16 mouse cellular contexts compared by ENCODE assay signal in the genomic region with DNA sequence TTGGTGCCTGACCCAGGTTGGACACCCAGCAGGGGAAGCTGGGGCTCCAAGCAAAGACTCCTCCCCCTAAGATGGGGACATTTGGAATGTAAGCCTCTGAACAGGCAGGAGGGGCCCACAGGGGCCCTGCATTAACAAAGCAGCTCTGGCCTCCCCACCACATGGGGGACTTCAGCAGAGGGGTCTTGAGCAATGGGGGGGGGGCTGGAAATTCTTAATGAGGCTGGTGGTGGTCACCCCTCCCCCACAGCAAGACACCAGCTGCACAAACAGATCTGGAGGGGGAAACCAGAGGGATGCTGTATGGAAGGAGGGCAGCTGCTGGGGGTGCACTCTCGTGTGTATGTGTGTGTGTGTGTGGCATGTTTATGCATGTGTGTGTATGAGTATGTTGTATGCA. TPM values are rescaled to one million over a fixed set of nuclear protein-coding genes. Genes with fewer than 3 reads are reported as not detected.
A peak's percentile ranks its signal among the peaks of the same experiment; 100 is the strongest.
DNase-seq lines count a peak whose midpoint lies in the region; ATAC-seq lines count a peak whose summit lies in the region.
"Had no signal": no experiment of that assay in that cellular context is flagged by ENCODE, and none has a peak within 500 bp of the region (broad histone marks: within the 10 kb centered on the region; RNA-seq: fewer than 3 reads in every experiment).

No protein-coding gene starts in this region.

- no peaks in the 10 kb centered on the region for H3K36me3 ChIP-seq in hindbrain, embryonic 10.5 days
- H3K36me3 ChIP-seq in hindbrain, embryonic 16.5 days (ENCODE audit: control insufficient read depth, insufficient read depth, low read length) = no peaks in the 10 kb centered on the region
- H3K36me3 ChIP-seq in embryonic facial prominence, embryonic 11.5 days (replicated peaks; ENCODE audit: control insufficient read depth, insufficient read depth, low read depth, low read length) = no peaks in the 10 kb centered on the region
- no peaks in the 10 kb centered on the region for H3K36me3 ChIP-seq in hindbrain, embryonic 13.5 days
- no peaks in the 10 kb centered on the region for H3K36me3 ChIP-seq in neural tube, embryonic 14.5 days (ENCODE audit: control insufficient read depth, insufficient read depth, low read length)
- H3K36me3 ChIP-seq: heart, embryonic 15.5 days; stomach, embryonic 15.5 days had no signal

- no peaks in the 10 kb centered on the region for H3K9me3 ChIP-seq in hindbrain, embryonic 10.5 days
- H3K9me3 ChIP-seq in hindbrain, embryonic 16.5 days (ENCODE audit: control insufficient read depth, low read length) = no peaks in the 10 kb centered on the region
- H3K9me3 ChIP-seq in embryonic facial prominence, embryonic 11.5 days (replicated peaks; ENCODE audit: control insufficient read depth, low read length) = no peaks in the 10 kb centered on the region
- H3K9me3 ChIP-seq in hindbrain, embryonic 13.5 days = no peaks in the 10 kb centered on the region
- H3K9me3 ChIP-seq in neural tube, embryonic 14.5 days (ENCODE audit: control insufficient read depth, low read length) = no peaks in the 10 kb centered on the region
- H3K9me3 ChIP-seq: heart, embryonic 15.5 days; stomach, embryonic 15.5 days had no signal

- 25% methylated on average over 1 of the region's 1 CpGs for WGBS in hindbrain, embryonic 10.5 days
- WGBS in hindbrain, embryonic 16.5 days = 25% methylated on average over 1 of the region's 1 CpGs
- 26% methylated on average over 1 of the region's 1 CpGs for WGBS in embryonic facial prominence, embryonic 11.5 days
- WGBS in hindbrain, embryonic 13.5 days = 0% methylated on average over 1 of the region's 1 CpGs
- 17% methylated on average over 1 of the region's 1 CpGs for WGBS in neural tube, embryonic 14.5 days

- no peak for DNase-seq in hindbrain, embryonic 10.5 days (ENCODE audit: low spot score)
- no peak for DNase-seq in embryonic facial prominence, embryonic 11.5 days (ENCODE audit: low spot score)
- no peak for DNase-seq in heart, adult 9 months (ENCODE audit: low spot score in 2 of 2)
- DNase-seq in cerebellum, adult 8-10 months = no peak
- no peak for DNase-seq in kidney, postnatal 36 days
- DNase-seq: adrenal gland, postnatal 14 days; gastrocnemius, postnatal 25 days; kidney, postnatal 10 days; lung, adult 18-20 months had no signal

- H3K27ac ChIP-seq in hindbrain, embryonic 10.5 days = peak overlapping the region; percentile 79
- H3K27ac ChIP-seq in hindbrain, embryonic 16.5 days (ENCODE audit: low read depth, low read length) = no peak overlapping the region
- H3K27ac ChIP-seq in embryonic facial prominence, embryonic 11.5 days (replicated peaks; ENCODE audit: low read depth, low read length) = peak overlapping the region; percentile 35; the same call in 1 of the 2 replicates
- H3K27ac ChIP-seq in hindbrain, embryonic 13.5 days = peak overlapping the region; percentile 60; the same call in 1 of the 2 replicates
- H3K27ac ChIP-seq in neural tube, embryonic 14.5 days (ENCODE audit: low read depth, low read length) = no peak overlapping the region; the same call in 1 of the 2 replicates
- H3K27ac ChIP-seq: heart, embryonic 15.5 days; stomach, embryonic 15.5 days had no signal

- no peak overlapping the region for H3K9ac ChIP-seq in hindbrain, embryonic 16.5 days (ENCODE audit: low read depth, low read length)
- H3K9ac ChIP-seq in embryonic facial prominence, embryonic 11.5 days (replicated peaks; ENCODE audit: low read length) = 0 out of 2 replicates have a peak overlapping the region, but pooled peaks have one; percentile 18
- H3K9ac ChIP-seq in hindbrain, embryonic 13.5 days = no peak overlapping the region
- no peak overlapping the region for H3K9ac ChIP-seq in neural tube, embryonic 14.5 days (replicated peaks; ENCODE audit: low read depth, low read length)
- H3K9ac ChIP-seq: heart, embryonic 15.5 days; stomach, embryonic 15.5 days had no signal

- H3K4me2 ChIP-seq in hindbrain, embryonic 16.5 days (ENCODE audit: low read length) = no peak overlapping the region
- no peak overlapping the region for H3K4me2 ChIP-seq in embryonic facial prominence, embryonic 11.5 days (ENCODE audit: low read depth, low read length)
- no peak overlapping the region for H3K4me2 ChIP-seq in hindbrain, embryonic 13.5 days
- H3K4me2 ChIP-seq in neural tube, embryonic 14.5 days (ENCODE audit: low read depth, low read length) = no peak overlapping the region
- H3K4me2 ChIP-seq: heart, embryonic 15.5 days; stomach, embryonic 15.5 days had no signal

- peaks cover 86% of the 10 kb centered on the region for H3K4me1 ChIP-seq in hindbrain, embryonic 10.5 days (replicated peaks)
- peaks cover 30% of the 10 kb centered on the region for H3K4me1 ChIP-seq in hindbrain, embryonic 16.5 days (ENCODE audit: control insufficient read depth, insufficient read depth, low read depth, low read length)
- H3K4me1 ChIP-seq in embryonic facial prominence, embryonic 11.5 days (ENCODE audit: control insufficient read depth, insufficient read depth, low read length) = peaks cover 6% of the 10 kb centered on the region
- H3K4me1 ChIP-seq in hindbrain, embryonic 13.5 days (replicated peaks) = peaks cover 80% of the 10 kb centered on the region
- H3K4me1 ChIP-seq in neural tube, embryonic 14.5 days (ENCODE audit: control insufficient read depth, insufficient read depth, low read length) = peaks cover 20% of the 10 kb centered on the region; the same call in 1 of the 2 replicates

- peaks cover 39% of the 10 kb centered on the region for H3K27me3 ChIP-seq in hindbrain, embryonic 10.5 days (ENCODE audit: insufficient read depth, poor library complexity, severe bottlenecking)
- H3K27me3 ChIP-seq in hindbrain, embryonic 16.5 days (replicated peaks; ENCODE audit: control insufficient read depth, insufficient read depth, low read length) = no peaks in the 10 kb centered on the region
- H3K27me3 ChIP-seq in embryonic facial prominence, embryonic 11.5 days (ENCODE audit: control insufficient read depth, insufficient read depth, low read length) = no peaks in the 10 kb centered on the region
- 0 out of 2 replicates have a peak, but pooled peaks cover 4% of the 10 kb centered on the region for H3K27me3 ChIP-seq in hindbrain, embryonic 13.5 days
- H3K27me3 ChIP-seq in neural tube, embryonic 14.5 days (ENCODE audit: control insufficient read depth, insufficient read depth, low read length) = no peaks in the 10 kb centered on the region
- H3K27me3 ChIP-seq: stomach, embryonic 15.5 days had no signal

- no peak for ATAC-seq in hindbrain, embryonic 16.5 days
- ATAC-seq in embryonic facial prominence, embryonic 11.5 days (replicated peaks; ENCODE audit: insufficient number of reproducible peaks, low FRiP score, low TSS enrichment, low read depth) = no peak
- 0 out of 2 replicates have a peak, but pooled peaks have one; percentile 19 for ATAC-seq in hindbrain, embryonic 13.5 days (ENCODE audit: low FRiP score)
- peak; percentile 7; the same call in 1 of the 2 replicates for ATAC-seq in neural tube, embryonic 14.5 days (ENCODE audit: low read depth)

- no peak overlapping the region for H3K4me3 ChIP-seq in hindbrain, embryonic 10.5 days
- no peak overlapping the region for H3K4me3 ChIP-seq in hindbrain, embryonic 16.5 days (ENCODE audit: low read length)
- no peak overlapping the region for H3K4me3 ChIP-seq in embryonic facial prominence, embryonic 11.5 days (ENCODE audit: low read depth, low read length)
- no peak overlapping the region for H3K4me3 ChIP-seq in hindbrain, embryonic 13.5 days
- no peak overlapping the region for H3K4me3 ChIP-seq in neural tube, embryonic 14.5 days (ENCODE audit: low read depth, low read length)
- H3K4me3 ChIP-seq: heart, embryonic 15.5 days; stomach, embryonic 15.5 days had no signal

RNA-seq across cellular contexts. Expression of a gene that starts 55.2 kb away (rescaled TPM):
- not detected in 2 replicates for polyA plus RNA-seq in hindbrain, embryonic 10.5 days (2016; fragmentation: Nextera tagmentation; extraction: Ambion mirVana)
- not detected in 2 replicates for polyA plus RNA-seq in hindbrain, embryonic 16.5 days (2015; fragmentation: Nextera tagmentation; extraction: Ambion mirVana)
- not detected in 2 replicates for polyA plus RNA-seq in embryonic facial prominence, embryonic 11.5 days (2014; fragmentation: Nextera tagmentation; extraction: Ambion mirVana)
- not detected in 2 replicates for polyA plus RNA-seq in hindbrain, embryonic 13.5 days (2015; fragmentation: Nextera tagmentation; extraction: Ambion mirVana)
- polyA plus RNA-seq in neural tube, embryonic 14.5 days (2014; fragmentation: Nextera tagmentation; extraction: Ambion mirVana) = not detected in 2 replicates
- polyA plus RNA-seq: cortical plate, adult 2 months; heart, embryonic 15.5 days; limb, embryonic 14.5 days; stomach, embryonic 15.5 days had no signal

Comparison
In these comparisons a context has a peak if more than half of its experiments do, and no peak if none do; other contexts are left out.
1. H3K27ac ChIP-seq: peak in hindbrain, embryonic 10.5 days (single experiment), embryonic facial prominence, embryonic 11.5 days (single experiment) and hindbrain, embryonic 13.5 days (single experiment); none in hindbrain, embryonic 16.5 days (single experiment) and neural tube, embryonic 14.5 days (single experiment).
2. ATAC-seq: peak in hindbrain, embryonic 13.5 days (single experiment) and neural tube, embryonic 14.5 days (single experiment); none in hindbrain, embryonic 16.5 days (single experiment) and embryonic facial prominence, embryonic 11.5 days (single experiment).